Mouse (Mus musculus): ENCODE data around the gene Rgs6.

Gene Rgs6

DNA sequence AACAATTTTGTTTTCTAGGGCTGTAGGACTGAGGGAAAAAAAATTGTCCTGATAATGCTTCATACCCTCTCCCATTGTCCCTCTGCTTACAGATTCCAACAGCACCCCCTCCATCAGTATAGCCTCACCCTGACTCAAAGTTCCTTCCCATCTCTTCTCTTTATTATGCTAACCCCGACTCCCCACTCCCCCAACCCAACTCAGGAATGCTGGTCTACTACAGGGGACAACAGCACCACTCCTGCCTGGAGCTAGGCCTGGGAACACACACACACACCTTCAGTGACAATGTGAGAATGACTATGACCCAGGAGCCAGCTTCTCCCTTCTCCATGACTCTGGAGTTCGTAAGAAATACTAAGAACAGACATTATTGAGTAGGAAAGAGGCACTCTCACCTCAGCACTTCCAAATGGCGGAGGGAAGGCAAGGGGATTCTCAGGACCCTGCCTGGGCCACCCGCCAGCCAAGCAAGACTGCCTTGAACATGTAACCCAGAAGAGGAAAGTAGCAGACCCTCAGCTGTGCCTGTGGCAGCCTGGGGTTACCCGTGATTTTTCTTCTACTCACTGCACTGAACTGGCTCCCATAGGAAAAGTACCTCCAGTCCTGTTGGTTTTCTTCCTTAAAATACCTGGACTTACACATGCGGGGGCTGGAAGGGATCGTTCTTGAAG lies 623.2 kb downstream of the Rgs6 start:
- DNase-seq, result no peak
